ENCODE assay signal across 7 mouse cellular contexts in the genomic region with DNA sequence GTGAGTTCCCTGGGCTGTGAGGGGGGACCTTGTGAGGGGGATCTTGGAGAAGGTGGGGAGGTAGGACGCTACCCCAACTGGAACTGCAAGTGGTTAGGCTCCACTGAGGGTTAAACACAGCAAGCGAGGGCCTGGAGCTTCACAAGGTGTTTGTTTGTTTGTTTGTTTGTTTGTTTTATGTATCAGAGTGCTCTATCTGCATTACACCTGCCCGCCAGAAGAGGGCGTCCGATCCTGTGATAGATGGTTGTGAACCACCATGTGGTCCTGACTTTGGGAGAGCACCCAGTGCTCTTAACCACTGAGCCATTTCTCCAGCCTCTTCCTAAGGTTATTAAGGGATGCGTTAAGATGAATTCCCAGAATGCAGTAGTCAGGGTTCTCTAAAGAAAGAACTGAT. TPM values are rescaled to one million over a fixed set of nuclear protein-coding genes. Genes with fewer than 3 reads are reported as not detected.
DNase-seq lines count a peak whose midpoint lies in the region; ATAC-seq and TF ChIP-seq lines count a peak whose summit lies in the region.

No protein-coding gene starts in this region.

- WGBS in embryonic facial prominence, embryonic 12.5 days = 35% methylated on average over 6 of the region's 6 CpGs
- WGBS in intestine, embryonic 14.5 days = 38% methylated on average over 6 of the region's 6 CpGs

- H3K9me3 ChIP-seq in embryonic facial prominence, embryonic 12.5 days = no peaks in the 10 kb centered on the region
- no peaks in the 10 kb centered on the region for H3K9me3 ChIP-seq in intestine, embryonic 14.5 days (ENCODE audit: control insufficient read depth, low read length)

- no peak overlapping the region for H3K4me3 ChIP-seq in testis, adult 2 months (ENCODE audit: control insufficient read depth, low read depth, low read length)
- peak overlapping the region; percentile 33 for H3K4me3 ChIP-seq in embryonic facial prominence, embryonic 12.5 days
- H3K4me3 ChIP-seq in intestine, embryonic 14.5 days (ENCODE audit: low read depth, low read length) = no peak overlapping the region

- no peak for DNase-seq in testis, postnatal 14 days (ENCODE audit: low spot score)
- DNase-seq in intestine, embryonic 14.5 days (ENCODE audit: low spot score) = no peak
- DNase-seq in ovary, postnatal 14 days (ENCODE audit: low spot score) = no peak
- DNase-seq in testis, postnatal 10 days (ENCODE audit: low spot score) = no peak

- no peak overlapping the region for H3K27ac ChIP-seq in testis, adult 2 months (ENCODE audit: control insufficient read depth, insufficient read depth, low read depth, low read length)
- no peak overlapping the region for H3K27ac ChIP-seq in embryonic facial prominence, embryonic 12.5 days
- no peak overlapping the region for H3K27ac ChIP-seq in intestine, embryonic 14.5 days (ENCODE audit: low read depth)

- TF ChIP-seq CTCF in testis, adult 2 months (IDR thresholded peaks at IDR 0.05; ENCODE audit: control insufficient read depth, insufficient read depth, insufficient replicate concordance, low read depth, low read length) = peak; percentile 59; the same call in 1 of the 2 replicates

- H3K9ac ChIP-seq in embryonic facial prominence, embryonic 12.5 days = peak overlapping the region; percentile 15; the same call in 1 of the 2 replicates
- no peak overlapping the region for H3K9ac ChIP-seq in intestine, embryonic 14.5 days (ENCODE audit: low read length)

- no peaks in the 10 kb centered on the region for H3K27me3 ChIP-seq in testis, adult 2 months (ENCODE audit: control insufficient read depth, insufficient read depth, low read length)
- no peaks in the 10 kb centered on the region for H3K27me3 ChIP-seq in embryonic facial prominence, embryonic 12.5 days
- H3K27me3 ChIP-seq in intestine, embryonic 14.5 days (replicated peaks; ENCODE audit: control insufficient read depth, insufficient read depth, low read length) = no peaks in the 10 kb centered on the region

- H3K36me3 ChIP-seq in testis, adult 2 months (ENCODE audit: control insufficient read depth, insufficient read depth, low read length) = no peaks in the 10 kb centered on the region
- H3K36me3 ChIP-seq in embryonic facial prominence, embryonic 12.5 days = no peaks in the 10 kb centered on the region
- no peaks in the 10 kb centered on the region for H3K36me3 ChIP-seq in intestine, embryonic 14.5 days (ENCODE audit: control insufficient read depth, insufficient read depth, low read length)

- TF ChIP-seq POLR2A in testis, adult 2 months (IDR thresholded peaks at IDR 0.05; ENCODE audit: control insufficient read depth, low read depth, low read length) = no peak

- peak overlapping the region; percentile 60 for H3K4me2 ChIP-seq in embryonic facial prominence, embryonic 12.5 days (replicated peaks)
- H3K4me2 ChIP-seq in intestine, embryonic 14.5 days (ENCODE audit: low read length) = peak overlapping the region; percentile 63

- ATAC-seq in embryonic facial prominence, embryonic 12.5 days (ENCODE audit: insufficient number of reproducible peaks, insufficient read depth, low FRiP score, low TSS enrichment) = no peak
- ATAC-seq in intestine, embryonic 14.5 days (replicated peaks; ENCODE audit: low FRiP score, low TSS enrichment, low read depth) = no peak
- peak; percentile 45; the same call in 1 of the 2 replicates for ATAC-seq in megakaryocyte progenitor cell, adult 5-6 weeks (replicated peaks; ENCODE audit: poor library complexity)

- peaks cover 6% of the 10 kb centered on the region for H3K4me1 ChIP-seq in testis, adult 2 months (ENCODE audit: control insufficient read depth, insufficient read depth, low read length)
- H3K4me1 ChIP-seq in embryonic facial prominence, embryonic 12.5 days = 0 out of 2 replicates have a peak, but pooled peaks cover 3% of the 10 kb centered on the region
- peaks cover 7% of the 10 kb centered on the region; the same call in 1 of the 2 replicates for H3K4me1 ChIP-seq in intestine, embryonic 14.5 days (replicated peaks; ENCODE audit: control insufficient read depth, insufficient read depth, low read length)

RNA-seq across cellular contexts. Expression of gene Rhd, which starts 15.7 kb away (rescaled TPM):
- 0.97 and 1.6 TPM in 2 replicates for polyA plus RNA-seq in testis, adult 2 months (2012; rRNA removed)
- polyA plus RNA-seq in embryonic facial prominence, embryonic 12.5 days (2016; fragmentation: Nextera tagmentation; extraction: Ambion mirVana) = 6.8 and 8.5 TPM in 2 replicates
- 0.89 and 1.1 TPM in 2 replicates for polyA plus RNA-seq in intestine, embryonic 14.5 days (2014; fragmentation: Nextera tagmentation; extraction: Ambion mirVana)
- total RNA-seq in megakaryocyte progenitor cell, adult 5-6 weeks (2015) = 8.0 and 15.9 TPM in 2 replicates
- total RNA-seq in megakaryocyte progenitor cell, adult 5-6 weeks (2017) = 15.3 and 29.2 TPM in 2 replicates

RNA-seq across cellular contexts. Expression of gene Maco1, which starts 26.9 kb away (rescaled TPM):
- 14.6 and 15.7 TPM in 2 replicates for polyA plus RNA-seq in testis, adult 2 months (2012; rRNA removed)
- 57.4 and 63.5 TPM in 2 replicates for polyA plus RNA-seq in embryonic facial prominence, embryonic 12.5 days (2016; fragmentation: Nextera tagmentation; extraction: Ambion mirVana)
- polyA plus RNA-seq in intestine, embryonic 14.5 days (2014; fragmentation: Nextera tagmentation; extraction: Ambion mirVana) = 34.2 and 35.8 TPM in 2 replicates
- 31.4 and 33.0 TPM in 2 replicates for total RNA-seq in megakaryocyte progenitor cell, adult 5-6 weeks (2015)
- total RNA-seq in megakaryocyte progenitor cell, adult 5-6 weeks (2017) = 34.2 and 38.5 TPM in 2 replicates

RNA-seq across cellular contexts. Expression of gene Tmem50a, which starts 34.8 kb away (rescaled TPM):
- 19.5 and 23.0 TPM in 2 replicates for polyA plus RNA-seq in testis, adult 2 months (2012; rRNA removed)
- 160 and 161 TPM in 2 replicates for polyA plus RNA-seq in embryonic facial prominence, embryonic 12.5 days (2016; fragmentation: Nextera tagmentation; extraction: Ambion mirVana)
- 152 and 159 TPM in 2 replicates for polyA plus RNA-seq in intestine, embryonic 14.5 days (2014; fragmentation: Nextera tagmentation; extraction: Ambion mirVana)
- 216 and 219 TPM in 2 replicates for total RNA-seq in megakaryocyte progenitor cell, adult 5-6 weeks (2015)
- 248 and 276 TPM in 2 replicates for total RNA-seq in megakaryocyte progenitor cell, adult 5-6 weeks (2017)

RNA-seq across cellular contexts. Expression of gene Rsrp1, which starts 43.4 kb away (rescaled TPM):
- polyA plus RNA-seq in testis, adult 2 months (2012; rRNA removed) = 145 and 148 TPM in 2 replicates
- 496 and 536 TPM in 2 replicates for polyA plus RNA-seq in embryonic facial prominence, embryonic 12.5 days (2016; fragmentation: Nextera tagmentation; extraction: Ambion mirVana)
- 400 and 437 TPM in 2 replicates for polyA plus RNA-seq in intestine, embryonic 14.5 days (2014; fragmentation: Nextera tagmentation; extraction: Ambion mirVana)
- 413 and 462 TPM in 2 replicates for total RNA-seq in megakaryocyte progenitor cell, adult 5-6 weeks (2015)
- total RNA-seq in megakaryocyte progenitor cell, adult 5-6 weeks (2017) = 119 and 154 TPM in 2 replicates

RNA-seq across cellular contexts. Expression of gene Syf2, which starts 50.7 kb away (rescaled TPM):
- polyA plus RNA-seq in testis, adult 2 months (2012; rRNA removed) = 22.0 and 24.3 TPM in 2 replicates
- polyA plus RNA-seq in embryonic facial prominence, embryonic 12.5 days (2016; fragmentation: Nextera tagmentation; extraction: Ambion mirVana) = 75.3 and 77.2 TPM in 2 replicates
- 62.4 and 63.0 TPM in 2 replicates for polyA plus RNA-seq in intestine, embryonic 14.5 days (2014; fragmentation: Nextera tagmentation; extraction: Ambion mirVana)
- total RNA-seq in megakaryocyte progenitor cell, adult 5-6 weeks (2015) = 50.4 and 58.9 TPM in 2 replicates
- 173 and 193 TPM in 2 replicates for total RNA-seq in megakaryocyte progenitor cell, adult 5-6 weeks (2017)
